Mouse (Mus musculus): ENCODE measurements at regions not wholly inside any gene's neighbourhood (a gene's known extent, or its start where the extent isn't known, plus 50 kb on each side); places are given as distances from the start of the nearest gene placed in this dataset.

GRCm38 (mm10) chr15:103100121-103100520 lies 66.8 kb downstream of the Smug1 start:
- TF ChIP-seq POLR2A (IDR thresholded peaks at IDR 0.05; ENCODE audit: insufficient read length, low read depth) (no peak), MYOD1 (IDR thresholded peaks at IDR 0.05; ENCODE audit: control insufficient read depth in 1 of 3, insufficient read length in 2 of 3, low read depth in 2 of 3) (no peak), POLR2AphosphoS2 (IDR thresholded peaks at IDR 0.05; ENCODE audit: insufficient read length, low read depth) (no peak), MYOG (IDR thresholded peaks at IDR 0.05; ENCODE audit: control insufficient read depth in 1 of 3, insufficient read depth in 1 of 3, insufficient read length in 2 of 3, low read depth in 2 of 3) (no peak), TCF12 (IDR thresholded peaks at IDR 0.05; ENCODE audit: insufficient read depth, poor library complexity, severe bottlenecking) (no peak), USF1 (IDR thresholded peaks at IDR 0.05; ENCODE audit: low read depth) (no peak), MAX (IDR thresholded peaks at IDR 0.05; ENCODE audit: low read depth) (no peak)
